Mouse (Mus musculus) B cell, adult 62 days (primary cell): ENCODE results near the gene Tomm6. TPM values are rescaled to one million over a fixed set of nuclear protein-coding genes. Genes with fewer than 3 reads are reported as not detected.

Experiments
- total RNA-seq: library from RNA; stranded (reverse); gene quantifications from 4 replicates; pipeline ENCODE4 v1.2.4, GENCODE M21; 2023

Tomm6 gene
- total RNA-seq = 139 to 163 TPM (median 141 TPM) in 4 replicates

GRCm38 (mm10) chr17:47688344-47688607, at the start of gene Tomm6:
TSS of gene Tomm6 (minus strand) at chr17:47688386.

GRCm38 (mm10) chr17:47736856-47737255, 48.7 kb upstream of the Tomm6 start, which contains the start of gene Tfeb:
TSS of gene Tfeb (plus strand) at chr17:47737030.

GRCm38 (mm10) chr17:47726566-47726965, 38.4 kb upstream of the Tomm6 start, which contains the start of gene Pgc:
TSS of gene Pgc (plus strand) at chr17:47726842.

GRCm38 (mm10) chr17:47694503-47695336, 6.5 kb upstream of the Tomm6 start, which contains the start of gene Prickle4:
TSS of gene Prickle4 (minus strand) at chr17:47694736.

GRCm38 (mm10) chr17:47694442-47694502, 6.1 kb upstream of the Tomm6 start, which contains the start of gene Gm21981:
TSS of gene Gm21981 (minus strand) at chr17:47694455.

GRCm38 (mm10) chr17:47688608-47689575, 706 bp upstream of the Tomm6 start, which contains the start of gene Frs3:
TSS of gene Frs3 (plus strand) at chr17:47689030.

Other genes starting within 250 kb of the Tomm6 start
- 76.6 to 85.3 TPM (median 77.8 TPM) in 4 replicates for gene Taf8, start 186.1 kb downstream of the Tomm6 start, total RNA-seq
- gene Ccnd3, start 183.3 kb downstream of the Tomm6 start, total RNA-seq = 147 to 192 TPM (median 161 TPM) in 4 replicates
- gene Bysl, start 76.9 kb downstream of the Tomm6 start, total RNA-seq = 13.3 to 15.3 TPM (median 14.3 TPM) in 4 replicates
- gene Med20, start 76.8 kb downstream of the Tomm6 start, total RNA-seq = 61.8 to 75.2 TPM (median 65.8 TPM) in 4 replicates
- gene Gm20517, start 76.8 kb downstream of the Tomm6 start, total RNA-seq = 2.9 to 7.7 TPM (median 6.3 TPM) in 4 replicates
- 6.7 to 9.7 TPM (median 8.1 TPM) in 4 replicates for gene Usp49, start 57.7 kb downstream of the Tomm6 start, total RNA-seq
- gene Frs3, start 644 bp upstream of the Tomm6 start, total RNA-seq = 0.41 to 4.3 TPM (median 1.3 TPM) in 4 replicates
- 0.24 TPM in 1 of 4 replicates, not detected in the others for gene Gm21981, start 6.1 kb upstream of the Tomm6 start, total RNA-seq
- not detected in 4 replicates for gene Prickle4, start 6.3 kb upstream of the Tomm6 start, total RNA-seq
- gene Pgc, start 38.5 kb upstream of the Tomm6 start, total RNA-seq = not detected in 4 replicates
- gene Tfeb, start 48.6 kb upstream of the Tomm6 start, total RNA-seq = 173 to 190 TPM (median 184 TPM) in 4 replicates
- not detected in 4 replicates for gene Mdfi, start 146.3 kb upstream of the Tomm6 start, total RNA-seq
- 82.2 to 124 TPM (median 93.7 TPM) in 4 replicates for gene Foxp4, start 236.3 kb upstream of the Tomm6 start, total RNA-seq